Mouse (Mus musculus): ENCODE data around the gene Arhgap21.

The Arhgap21 gene

GRCm38 (mm10) chr2:20894100-20894690 lies 74.5 kb downstream of the Arhgap21 start:
- no peak for DNase-seq (ENCODE audit: low read depth)

GRCm38 (mm10) chr2:20888751-20889150 lies 79.9 kb downstream of the Arhgap21 start:
- DNase-seq (ENCODE audit: low read depth): no peak

GRCm38 (mm10) chr2:20883288-20883687 lies 85.4 kb downstream of the Arhgap21 start:
- peak; percentile 7 for DNase-seq (ENCODE audit: low read depth)

GRCm38 (mm10) chr2:20879877-20880605 lies 88.6 kb downstream of the Arhgap21 start:
- no peak for DNase-seq (ENCODE audit: low read depth)

GRCm38 (mm10) chr2:20874621-20875020 lies 94.1 kb downstream of the Arhgap21 start:
- no peak for DNase-seq (ENCODE audit: low read depth)

DNA sequence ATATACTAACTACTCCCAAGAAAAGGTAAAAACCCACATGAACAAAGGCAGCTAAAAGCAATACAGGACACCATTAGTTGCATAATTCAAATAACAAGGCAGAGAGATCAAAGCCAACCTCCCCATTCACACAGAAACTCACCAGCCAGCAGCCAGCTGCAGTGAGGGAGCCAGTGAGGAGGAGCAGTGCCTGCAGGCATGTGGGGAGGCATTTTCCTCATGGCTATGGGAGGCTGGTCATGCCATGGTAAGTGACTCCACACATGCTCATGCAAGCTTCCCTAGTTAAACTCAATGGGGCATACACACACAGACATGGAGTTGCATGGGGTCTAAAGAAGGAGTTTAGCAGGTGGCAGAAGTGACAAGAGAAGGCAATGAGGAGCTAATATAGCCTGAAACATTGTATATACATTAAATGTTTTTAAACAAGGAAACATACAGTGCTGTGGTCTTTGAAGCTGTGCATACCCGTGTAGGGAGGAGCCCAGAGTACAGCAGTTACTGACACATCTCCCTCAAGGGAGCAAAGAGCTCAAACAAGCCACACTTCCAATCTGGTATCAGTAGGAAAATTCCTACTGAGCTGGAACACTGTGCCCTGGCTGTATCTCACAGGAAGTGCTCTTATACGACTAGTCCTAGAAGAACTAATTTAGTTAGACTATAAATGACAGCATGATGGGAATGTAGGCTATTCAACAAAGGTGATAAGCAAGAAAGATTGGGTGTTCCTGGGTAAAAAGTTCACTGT lies 99.3 kb downstream of the Arhgap21 start:
- DNase-seq (ENCODE audit: low read depth): no peak

GRCm38 (mm10) chr2:20868052-20868451 lies 100.6 kb downstream of the Arhgap21 start:
- no peak for DNase-seq (ENCODE audit: low read depth)

- no peak for DNase-seq (ENCODE audit: low read depth)
Observed at GRCm38 (mm10) chr2:20865795-20866194, 102.9 kb downstream of the Arhgap21 start.

DNA sequence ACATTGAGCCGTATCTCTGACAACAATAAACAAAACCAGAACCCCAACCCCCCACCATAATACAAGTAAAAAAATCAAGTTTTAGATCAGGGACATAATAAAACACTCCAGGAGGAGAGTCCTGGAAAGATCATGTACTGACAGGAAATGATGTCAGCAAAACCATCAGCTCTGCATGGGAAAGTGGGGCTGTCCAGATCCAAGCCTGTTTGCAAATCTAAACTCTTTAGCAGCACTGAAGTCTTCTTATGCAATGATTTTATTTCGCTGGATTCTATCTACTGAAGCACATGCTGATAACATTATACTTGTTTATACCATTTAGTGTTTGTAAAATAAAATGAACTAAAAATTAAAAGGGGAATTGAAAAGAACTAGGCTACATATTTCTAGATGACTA lies 104.1 kb downstream of the Arhgap21 start:
- DNase-seq (ENCODE audit: low read depth): no peak

DNA sequence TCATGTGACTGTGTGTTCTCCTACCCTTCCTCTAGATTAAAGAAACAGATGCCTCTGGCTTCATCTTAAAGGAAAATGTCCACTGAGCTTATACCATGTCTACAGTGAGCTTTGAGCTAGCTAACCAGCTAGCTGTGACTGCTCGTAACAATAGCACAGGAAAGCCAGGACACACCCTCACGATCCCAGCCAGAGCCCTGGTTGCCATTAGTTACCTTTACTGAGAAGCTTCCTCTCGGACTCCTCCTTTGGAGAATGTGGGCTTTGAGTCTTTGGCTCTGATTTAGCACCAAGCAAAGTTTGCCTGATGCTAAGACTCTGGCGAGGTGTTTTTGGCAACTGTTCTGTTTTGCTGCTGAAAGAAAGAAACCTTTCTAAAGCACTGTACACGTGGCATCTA lies 107.9 kb downstream of the Arhgap21 start:
- DNase-seq (ENCODE audit: low read depth): no peak

- no peak for DNase-seq (ENCODE audit: low read depth)
Observed at GRCm38 (mm10) chr2:20849346-20849745, 119.3 kb downstream of the Arhgap21 start.

DNA sequence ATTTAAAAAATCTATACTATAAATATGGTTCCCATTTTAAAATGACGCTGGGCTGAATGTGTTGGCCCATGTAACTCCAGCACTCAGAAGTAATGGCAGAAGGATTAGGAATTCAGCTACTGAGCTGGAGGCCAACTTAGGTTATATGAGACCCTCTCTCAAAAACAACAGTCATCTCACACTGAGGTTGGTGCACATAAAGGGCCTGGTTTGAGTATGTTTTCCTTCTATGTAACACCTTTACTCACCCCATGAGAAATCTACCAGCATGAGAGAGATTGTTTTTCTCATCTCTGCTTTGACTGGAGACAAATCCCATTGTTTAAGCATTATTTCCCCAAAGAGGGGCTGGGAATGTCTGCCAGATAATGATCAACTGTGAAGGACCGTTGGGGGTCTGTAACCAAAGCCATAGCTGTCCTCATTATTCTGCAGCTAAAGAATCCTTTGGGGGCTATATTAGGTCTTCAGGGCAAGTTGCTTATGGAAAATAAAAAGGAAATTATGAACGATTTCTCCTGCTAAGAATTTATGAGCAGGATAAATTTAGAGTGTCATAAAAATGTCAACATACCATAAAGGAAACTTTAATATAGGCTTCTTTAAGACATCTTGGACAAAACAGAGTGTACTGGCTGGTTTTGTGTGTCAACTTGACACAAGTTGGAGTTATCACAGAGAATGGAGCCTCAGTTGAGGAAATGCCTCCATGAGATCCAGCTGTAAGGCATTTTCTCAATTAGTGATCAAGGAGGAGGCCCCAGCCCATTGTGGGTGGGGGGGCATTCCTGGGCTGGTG lies 136.9 kb downstream of the Arhgap21 start:
- DNase-seq (ENCODE audit: low read depth): no peak

GRCm38 (mm10) chr2:20830882-20831281 lies 137.8 kb downstream of the Arhgap21 start:
- no peak for DNase-seq (ENCODE audit: low read depth)

DNA sequence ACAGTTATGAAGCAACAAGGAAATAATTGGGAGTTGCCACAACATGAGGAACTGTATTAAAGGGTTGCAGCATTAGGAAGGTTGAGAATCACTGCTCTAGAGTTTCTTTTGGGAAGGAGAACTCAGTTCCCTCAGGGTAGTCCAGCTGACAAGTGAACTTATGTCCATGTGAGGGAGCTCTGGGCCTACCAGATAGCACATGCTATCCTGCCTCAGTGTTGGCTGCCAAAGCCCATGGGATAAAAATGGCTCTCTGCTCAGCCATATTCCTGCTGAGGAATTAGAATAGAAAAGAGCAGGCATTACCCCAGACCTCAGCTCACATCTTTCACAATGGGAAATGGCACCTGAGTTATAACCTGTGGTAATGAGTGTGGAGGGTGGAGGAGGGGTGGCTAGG lies 142.4 kb downstream of the Arhgap21 start:
- no peak for DNase-seq (ENCODE audit: low read depth)

- DNase-seq (ENCODE audit: low read depth): no peak
Observed at GRCm38 (mm10) chr2:20818226-20818625, 150.5 kb downstream of the Arhgap21 start.

GRCm38 (mm10) chr2:20813986-20814385 lies 154.7 kb downstream of the Arhgap21 start:
- DNase-seq (ENCODE audit: low read depth): peak; percentile 28

GRCm38 (mm10) chr2:20811506-20811905 lies 157.2 kb downstream of the Arhgap21 start:
- peak; percentile 62 for DNase-seq (ENCODE audit: low read depth)

- no peak for DNase-seq (ENCODE audit: low read depth)
Observed at GRCm38 (mm10) chr2:20801236-20801890, 167.3 kb downstream of the Arhgap21 start.

All from NIH3T3 (cell line).